Mouse (Mus musculus) cerebral cortex, adult 2 months (tissue): ENCODE data around the gene Hrct1.

Experiments
- WGBS: fragments of 180-500 bp; shearing (Covaris S2); methylation state at CpG from one replicate; pipeline ENCODE4 v1.1.7; 2018; 5-methylcytosine and 5-hydroxymethylcytosine counted together

The Hrct1 gene

DNA sequence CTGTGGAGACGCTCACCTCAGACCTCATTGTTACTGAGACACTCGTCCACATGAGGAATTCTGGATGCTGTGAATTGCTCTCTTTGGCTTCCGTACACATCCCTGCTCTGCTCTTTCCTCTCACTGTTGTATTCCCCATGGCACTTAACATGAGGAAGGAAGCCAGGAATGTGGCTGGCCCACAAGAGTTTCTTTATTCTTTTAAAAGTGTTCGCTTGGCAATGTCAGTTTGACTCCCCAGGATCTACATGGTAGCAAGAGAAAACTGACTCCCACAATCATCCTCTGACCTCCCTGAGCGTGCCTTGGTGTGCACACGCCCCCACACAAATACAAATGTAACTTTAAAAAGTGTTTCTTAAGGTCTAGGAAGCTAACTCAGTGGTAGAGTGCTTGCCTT is 44.6 kb downstream of the Hrct1 start:
- WGBS: 47% methylated on average over 6 of the region's 6 CpGs

GRCm38 (mm10) chr4:43772304-43772703 is 45.3 kb downstream of the Hrct1 start:
- whole genome bisulfite sequencing: 51% methylated on average over 2 of the region's 2 CpGs
